Mouse (Mus musculus) G1E-ER4 (cell line): ENCODE measurements around the gene Ipo5. TPM values are rescaled to one million over a fixed set of nuclear protein-coding genes. Genes with fewer than 3 reads are reported as not detected.

Experiments used
- GATA1 ChIP-seq: IDR thresholded peaks from one replicate; pipeline ENCODE4 v1.8.0; 2012; ENCODE audit warnings: low read length, inconsistent platforms
- polyA plus RNA-seq: library from polyadenylated mRNA; stranded (reverse); fragments of >175 nt; gene quantifications from 2 replicates; pipeline ENCODE4 v1.2.3, GENCODE M21; 2012

Ipo5 gene
- polyA plus RNA-seq, 1 experiment: 14.2 TPM

DNA sequence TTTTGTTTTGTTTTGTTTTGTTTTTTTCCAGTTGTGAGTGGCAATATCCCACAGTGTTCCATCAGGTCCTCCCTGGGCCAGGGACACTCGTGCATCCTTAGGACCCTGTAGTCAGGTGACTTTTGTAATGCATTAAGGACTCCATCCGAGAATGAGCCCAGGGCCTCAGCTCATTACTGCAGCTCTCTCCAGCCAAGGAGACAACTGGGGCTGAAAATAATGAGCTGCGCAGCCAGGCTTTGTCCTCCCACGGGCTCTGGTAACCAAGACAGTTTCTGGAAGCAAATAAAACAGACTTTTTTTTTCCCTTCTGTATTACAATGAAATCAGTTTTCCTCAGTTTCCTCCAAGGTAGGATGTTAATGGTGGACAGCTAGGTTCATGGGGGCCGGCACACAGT, 50.0 kb downstream of the Ipo5 start:
- no peak for TF ChIP-seq GATA1

GRCm38 (mm10) chr14:120967072-120967471, 56.0 kb downstream of the Ipo5 start:
- TF ChIP-seq GATA1: no peak

DNA sequence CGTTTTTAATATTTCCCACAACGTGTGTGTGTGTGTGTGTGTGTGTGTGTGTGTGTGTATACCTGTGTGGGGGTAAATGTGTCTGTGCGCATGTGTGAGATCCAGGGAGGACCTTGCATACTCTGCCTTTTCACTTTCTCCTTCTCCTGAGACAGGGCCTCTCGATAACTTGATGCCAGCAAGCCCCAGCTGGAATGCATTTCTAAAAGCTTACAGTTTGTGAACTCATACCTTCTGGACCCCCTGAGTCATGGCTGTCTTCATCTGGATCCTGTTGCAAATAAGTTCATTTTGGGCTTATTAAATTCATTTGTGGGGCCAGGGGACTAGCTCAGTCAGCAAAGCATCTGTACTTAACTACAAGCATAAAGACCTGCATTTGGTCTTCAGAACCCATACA, 57.7 kb downstream of the Ipo5 start:
- TF ChIP-seq GATA1: no peak

DNA sequence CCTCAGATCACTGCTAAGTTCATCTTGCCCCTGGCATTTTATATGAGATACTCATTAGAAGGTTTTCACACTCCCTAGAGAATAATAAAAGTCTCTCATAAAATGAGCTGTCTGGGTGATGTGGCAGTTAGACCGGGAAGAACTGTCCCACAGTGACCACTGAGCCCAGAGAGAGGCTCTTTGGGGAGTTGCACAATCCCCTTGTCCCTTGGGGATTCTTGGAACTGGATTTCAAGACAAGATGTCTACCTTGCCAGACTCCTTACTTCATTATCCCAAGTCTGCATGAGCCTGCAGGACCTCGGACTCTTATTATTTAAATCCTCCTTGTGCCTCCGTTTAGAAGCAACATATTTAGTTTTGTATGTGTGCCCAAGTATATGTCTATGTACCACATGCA, 58.6 kb downstream of the Ipo5 start:
- no peak for TF ChIP-seq GATA1

- TF ChIP-seq GATA1: no peak
Measured at GRCm38 (mm10) chr14:120970637-120971036, 59.6 kb downstream of the Ipo5 start.

- TF ChIP-seq GATA1: no peak
Measured at GRCm38 (mm10) chr14:120971313-120971712, 60.3 kb downstream of the Ipo5 start.

DNA sequence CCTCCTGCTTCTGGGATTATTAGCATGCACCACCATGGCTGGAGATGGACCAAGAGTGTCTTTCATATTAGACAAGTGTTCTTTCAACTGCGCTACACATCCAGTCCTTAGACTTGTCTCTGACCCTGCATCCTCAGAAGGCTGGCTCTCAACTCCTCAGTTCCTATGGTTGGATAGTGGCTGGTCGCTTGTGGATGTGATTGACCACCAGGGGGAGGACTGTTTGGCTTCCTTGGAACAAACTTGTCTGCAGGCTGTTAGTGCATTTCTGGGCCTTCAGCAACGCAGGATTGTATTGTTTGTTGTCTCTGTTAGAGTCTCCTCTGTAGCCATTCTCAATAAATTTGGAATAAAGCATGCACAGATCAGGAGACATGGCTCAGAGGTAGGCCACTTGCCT, 68.5 kb downstream of the Ipo5 start:
- no peak for TF ChIP-seq GATA1

- TF ChIP-seq GATA1: no peak
Measured at GRCm38 (mm10) chr14:120989126-120989525, 78.1 kb downstream of the Ipo5 start.

Other genes with a start within 250 kb of the Ipo5 start
- 0.09 and 0.10 TPM in 2 replicates for gene Farp1, start 124.0 kb downstream of the Ipo5 start, polyA plus RNA-seq